Mouse (Mus musculus): Measurements from ENCODE around the gene Dnajb8. TPM values are rescaled to one million over a fixed set of nuclear protein-coding genes. Genes with fewer than 3 reads are reported as not detected.

Gene Dnajb8
- polyA plus RNA-seq, 1 experiment from 2014 or later: not detected

DNA sequence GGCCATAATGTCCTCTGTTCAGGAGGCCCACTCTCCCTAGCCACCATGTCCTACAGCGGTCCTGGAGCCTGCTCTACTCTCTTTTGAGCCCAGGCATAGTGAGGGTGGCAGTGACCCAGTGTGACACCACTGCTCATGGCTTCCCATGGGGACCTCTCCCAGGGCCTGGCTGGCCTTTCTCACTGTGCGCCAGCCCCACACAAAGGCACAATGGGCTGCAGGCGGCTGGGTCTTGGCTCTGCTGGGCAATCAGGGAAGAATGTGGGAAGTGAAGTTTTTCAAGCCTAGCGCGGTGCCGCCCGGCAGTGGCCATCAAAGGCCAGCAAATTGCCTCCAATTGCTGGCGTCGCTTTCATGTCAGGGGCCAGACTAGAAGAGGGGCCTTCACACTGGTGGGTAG, 40.1 kb downstream of the Dnajb8 start:
- no peak overlapping the region for H3K4me2 ChIP-seq
- WGBS: 18% methylated on average over 9 of the region's 9 CpGs
- no peaks in the 10 kb centered on the region for H3K27me3 ChIP-seq
- peaks cover 4% of the 10 kb centered on the region; the same call in 1 of the 2 replicates for H3K36me3 ChIP-seq
- no peak for ATAC-seq (ENCODE audit: insufficient number of reproducible peaks, insufficient read depth, low FRiP score, low TSS enrichment, low read depth)
- peaks cover 11% of the 10 kb centered on the region for H3K4me1 ChIP-seq (replicated peaks)
- no peak overlapping the region for H3K27ac ChIP-seq
- no peaks in the 10 kb centered on the region for H3K9me3 ChIP-seq
- H3K4me3 ChIP-seq (replicated peaks): no peak overlapping the region
- no peak overlapping the region for H3K9ac ChIP-seq (replicated peaks)

- WGBS: 89% methylated on average over 1 of the region's 1 CpGs
These were observed 43.3 kb downstream of the Dnajb8 start for GRCm38 (mm10) chr6:88265355-88265754.

DNA sequence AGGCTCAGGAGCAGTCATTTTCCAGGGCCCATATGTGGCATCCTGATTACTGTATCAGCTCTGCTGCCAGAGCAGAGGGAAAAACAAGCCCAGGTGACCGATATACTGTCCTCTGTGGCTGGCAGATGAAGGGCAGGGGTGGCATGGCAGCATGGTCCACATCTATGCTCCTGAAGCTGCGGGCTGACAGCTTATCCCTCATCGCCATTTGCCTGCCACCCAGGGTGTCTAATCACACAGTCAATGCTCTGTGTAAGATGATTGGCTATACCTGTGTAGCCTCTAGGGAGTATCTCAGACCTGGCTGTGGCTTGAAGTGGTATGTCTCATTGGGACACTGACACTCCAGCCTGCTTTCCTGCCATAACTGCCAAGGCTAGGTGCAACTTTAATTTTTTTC, 44.0 kb downstream of the Dnajb8 start:
- no peaks in the 10 kb centered on the region for H3K27me3 ChIP-seq
- WGBS: 80% methylated on average over 3 of the region's 3 CpGs
- no peak for ATAC-seq (ENCODE audit: insufficient number of reproducible peaks, insufficient read depth, low FRiP score, low TSS enrichment, low read depth)

More at GRCm38 (mm10) chr6:88265355-88265754, 43.3 kb downstream of the Dnajb8 start:
- no peak overlapping the region for H3K27ac ChIP-seq
- no peaks in the 10 kb centered on the region for H3K27me3 ChIP-seq
- H3K4me2 ChIP-seq: no peak overlapping the region
- no peaks in the 10 kb centered on the region for H3K9me3 ChIP-seq
- H3K9ac ChIP-seq (replicated peaks): no peak overlapping the region
- peaks cover 11% of the 10 kb centered on the region for H3K4me1 ChIP-seq (replicated peaks)
- no peak for ATAC-seq (ENCODE audit: insufficient number of reproducible peaks, insufficient read depth, low FRiP score, low TSS enrichment, low read depth)
- 0 out of 2 replicates have a peak, but pooled peaks cover 3% of the 10 kb centered on the region for H3K36me3 ChIP-seq
- H3K4me3 ChIP-seq (replicated peaks): no peak overlapping the region

DNA sequence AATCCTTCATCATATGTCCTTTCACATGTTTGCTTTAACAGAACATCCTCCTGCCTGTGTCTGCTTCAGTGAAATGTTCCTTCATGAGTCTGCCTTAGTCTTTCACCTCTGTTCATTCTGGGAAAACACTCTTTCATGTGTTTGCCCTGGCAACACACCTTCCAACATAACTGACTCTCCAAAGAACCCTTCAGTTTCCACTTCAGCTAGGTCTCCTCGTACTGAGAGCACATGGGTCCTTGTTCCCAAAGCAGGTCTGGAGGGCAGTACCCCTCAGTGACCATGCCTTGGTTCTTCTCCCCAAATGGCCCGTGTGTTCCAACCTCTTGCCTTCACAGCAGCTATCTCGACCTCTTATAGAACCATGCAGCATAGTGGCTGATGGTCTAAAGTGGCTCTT, 45.0 kb downstream of the Dnajb8 start:
- WGBS: 80% methylated on average over 3 of the region's 3 CpGs
- no peak overlapping the region for H3K9ac ChIP-seq (replicated peaks)
- no peak for ATAC-seq (ENCODE audit: insufficient number of reproducible peaks, insufficient read depth, low FRiP score, low TSS enrichment, low read depth)

More for the DNA sequence above, 44.0 kb downstream of the Dnajb8 start:
- no peaks in the 10 kb centered on the region for H3K9me3 ChIP-seq
- no peak overlapping the region for H3K4me3 ChIP-seq (replicated peaks)
- no peak overlapping the region for H3K4me2 ChIP-seq
- 0 out of 2 replicates have a peak, but pooled peaks cover 3% of the 10 kb centered on the region for H3K36me3 ChIP-seq
- no peak overlapping the region for H3K9ac ChIP-seq (replicated peaks)
- no peak overlapping the region for H3K27ac ChIP-seq
- H3K4me1 ChIP-seq (replicated peaks): peaks cover 11% of the 10 kb centered on the region

DNA sequence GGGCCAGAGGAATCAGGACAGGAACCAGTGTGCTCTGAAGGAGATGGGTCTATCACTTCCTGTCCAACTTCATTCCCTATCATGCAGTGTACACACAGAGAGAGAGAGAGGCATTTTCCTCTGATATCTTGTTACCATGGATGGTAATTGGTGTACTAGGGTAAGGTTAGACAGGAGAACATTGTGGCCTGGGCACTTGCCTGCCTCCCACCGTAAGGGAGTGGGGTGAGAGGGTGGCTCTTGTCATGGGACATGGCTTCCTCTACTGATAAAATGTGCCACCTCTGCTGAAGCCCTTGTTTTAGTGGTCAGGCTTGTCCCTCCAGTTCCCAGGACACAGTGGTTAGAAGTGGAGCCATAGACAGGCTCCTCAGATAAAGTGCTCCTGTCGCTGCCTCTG, 45.9 kb downstream of the Dnajb8 start:
- no peaks in the 10 kb centered on the region for H3K9me3 ChIP-seq
- peaks cover 13% of the 10 kb centered on the region for H3K4me1 ChIP-seq (replicated peaks)
- H3K4me2 ChIP-seq: no peak overlapping the region
- no peak for ATAC-seq (ENCODE audit: insufficient number of reproducible peaks, insufficient read depth, low FRiP score, low TSS enrichment, low read depth)
- 0 out of 2 replicates have a peak, but pooled peaks cover 3% of the 10 kb centered on the region for H3K36me3 ChIP-seq
- no peak overlapping the region for H3K9ac ChIP-seq (replicated peaks)
- no peaks in the 10 kb centered on the region for H3K27me3 ChIP-seq
- no peak overlapping the region for H3K27ac ChIP-seq
- 96% methylated on average over 2 of the region's 2 CpGs for WGBS
- H3K4me3 ChIP-seq (replicated peaks): no peak overlapping the region

More for the DNA sequence above, 45.0 kb downstream of the Dnajb8 start:
- Histone ChIP-seq H3K9me3 (no peaks in the 10 kb centered on the region), H3K4me1 (replicated peaks) (peaks cover 15% of the 10 kb centered on the region), H3K27ac (no peak overlapping the region), H3K27me3 (no peaks in the 10 kb centered on the region), H3K4me3 (replicated peaks) (no peak overlapping the region), H3K36me3 (0 out of 2 replicates have a peak, but pooled peaks cover 3% of the 10 kb centered on the region), H3K4me2 (no peak overlapping the region)

- H3K4me1 ChIP-seq (replicated peaks): peaks cover 12% of the 10 kb centered on the region
- 89% methylated on average over 6 of the region's 6 CpGs for WGBS
- ATAC-seq (ENCODE audit: insufficient number of reproducible peaks, insufficient read depth, low FRiP score, low TSS enrichment, low read depth): no peak
These were observed 52.6 kb downstream of the Dnajb8 start for GRCm38 (mm10) chr6:88274623-88275022.

DNA sequence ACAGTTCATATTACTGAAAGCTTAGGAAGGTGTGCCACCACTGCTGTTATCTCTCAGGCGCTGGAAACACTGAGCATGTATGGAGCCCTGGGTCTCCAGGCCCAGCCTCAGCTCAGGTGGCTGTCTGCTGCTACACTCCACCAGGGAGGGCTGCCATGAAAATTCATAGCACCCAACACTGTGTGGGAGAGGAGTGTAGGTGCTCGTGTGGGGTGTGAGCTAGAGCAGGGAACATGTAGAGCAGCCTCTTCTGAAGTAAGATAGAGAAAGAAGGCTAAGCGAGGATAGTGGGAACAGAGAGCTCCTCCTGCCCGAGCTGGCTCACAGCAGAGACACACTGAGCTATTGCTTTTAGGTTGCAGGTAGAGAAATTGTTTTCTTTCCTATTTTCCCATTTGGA, 54.2 kb downstream of the Dnajb8 start:
- no peak overlapping the region for H3K4me2 ChIP-seq
- H3K36me3 ChIP-seq: 0 out of 2 replicates have a peak, but pooled peaks cover 5% of the 10 kb centered on the region
- no peaks in the 10 kb centered on the region for H3K27me3 ChIP-seq
- 82% methylated on average over 4 of the region's 4 CpGs for WGBS
- no peak overlapping the region for H3K4me3 ChIP-seq (replicated peaks)
- no peak overlapping the region for H3K9ac ChIP-seq (replicated peaks)
- peaks cover 12% of the 10 kb centered on the region for H3K4me1 ChIP-seq (replicated peaks)
- ATAC-seq (ENCODE audit: insufficient number of reproducible peaks, insufficient read depth, low FRiP score, low TSS enrichment, low read depth): no peak
- H3K9me3 ChIP-seq: no peaks in the 10 kb centered on the region
- H3K27ac ChIP-seq: no peak overlapping the region

More at GRCm38 (mm10) chr6:88274623-88275022, 52.6 kb downstream of the Dnajb8 start:
- no peak overlapping the region for H3K9ac ChIP-seq (replicated peaks)
- H3K27ac ChIP-seq: no peak overlapping the region
- H3K9me3 ChIP-seq: no peaks in the 10 kb centered on the region
- H3K36me3 ChIP-seq: 0 out of 2 replicates have a peak, but pooled peaks cover 8% of the 10 kb centered on the region
- no peaks in the 10 kb centered on the region for H3K27me3 ChIP-seq
- no peak overlapping the region for H3K4me2 ChIP-seq
- no peak overlapping the region for H3K4me3 ChIP-seq (replicated peaks)

GRCm38 (mm10) chr6:88277242-88277641, 55.2 kb downstream of the Dnajb8 start:
- no peak overlapping the region for H3K4me2 ChIP-seq
- 88% methylated on average over 4 of the region's 4 CpGs for WGBS

DNA sequence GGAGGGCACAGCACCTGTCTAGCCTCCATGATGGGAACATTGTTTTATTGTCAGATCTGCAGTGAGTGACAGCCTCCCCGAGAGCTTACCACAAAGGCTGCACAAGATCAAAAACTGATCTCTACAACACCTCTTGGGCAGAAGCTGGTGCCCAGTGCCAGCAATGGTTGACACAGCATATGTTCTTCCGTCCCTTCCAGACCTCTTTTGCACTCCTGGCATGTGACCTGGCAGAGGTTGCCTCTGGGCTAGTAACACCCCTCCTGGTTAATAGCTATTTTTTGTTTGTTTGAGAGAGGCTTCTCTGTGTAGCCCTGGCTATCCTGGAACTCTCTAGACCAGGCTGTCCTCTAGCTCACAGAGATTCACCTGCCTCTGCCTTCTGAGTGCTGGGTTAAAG, 56.1 kb downstream of the Dnajb8 start:
- Histone ChIP-seq H3K9ac (replicated peaks) (no peak overlapping the region), H3K9me3 (no peaks in the 10 kb centered on the region), H3K36me3 (0 out of 2 replicates have a peak, but pooled peaks cover 5% of the 10 kb centered on the region), H3K27me3 (no peaks in the 10 kb centered on the region), H3K4me3 (replicated peaks) (no peak overlapping the region), H3K27ac (no peak overlapping the region), H3K4me2 (no peak overlapping the region), H3K4me1 (replicated peaks) (no peaks in the 10 kb centered on the region)
- no peak for ATAC-seq (ENCODE audit: insufficient number of reproducible peaks, insufficient read depth, low FRiP score, low TSS enrichment, low read depth)
- WGBS: 87% methylated on average over 2 of the region's 2 CpGs

More at GRCm38 (mm10) chr6:88277242-88277641, 55.2 kb downstream of the Dnajb8 start:
- no peak for ATAC-seq (ENCODE audit: insufficient number of reproducible peaks, insufficient read depth, low FRiP score, low TSS enrichment, low read depth)
- peaks cover 4% of the 10 kb centered on the region for H3K4me1 ChIP-seq (replicated peaks)
- no peaks in the 10 kb centered on the region for H3K9me3 ChIP-seq
- H3K36me3 ChIP-seq: 0 out of 2 replicates have a peak, but pooled peaks cover 5% of the 10 kb centered on the region
- H3K4me3 ChIP-seq (replicated peaks): no peak overlapping the region
- H3K27me3 ChIP-seq: no peaks in the 10 kb centered on the region
- H3K9ac ChIP-seq (replicated peaks): no peak overlapping the region
- no peak overlapping the region for H3K27ac ChIP-seq

DNA sequence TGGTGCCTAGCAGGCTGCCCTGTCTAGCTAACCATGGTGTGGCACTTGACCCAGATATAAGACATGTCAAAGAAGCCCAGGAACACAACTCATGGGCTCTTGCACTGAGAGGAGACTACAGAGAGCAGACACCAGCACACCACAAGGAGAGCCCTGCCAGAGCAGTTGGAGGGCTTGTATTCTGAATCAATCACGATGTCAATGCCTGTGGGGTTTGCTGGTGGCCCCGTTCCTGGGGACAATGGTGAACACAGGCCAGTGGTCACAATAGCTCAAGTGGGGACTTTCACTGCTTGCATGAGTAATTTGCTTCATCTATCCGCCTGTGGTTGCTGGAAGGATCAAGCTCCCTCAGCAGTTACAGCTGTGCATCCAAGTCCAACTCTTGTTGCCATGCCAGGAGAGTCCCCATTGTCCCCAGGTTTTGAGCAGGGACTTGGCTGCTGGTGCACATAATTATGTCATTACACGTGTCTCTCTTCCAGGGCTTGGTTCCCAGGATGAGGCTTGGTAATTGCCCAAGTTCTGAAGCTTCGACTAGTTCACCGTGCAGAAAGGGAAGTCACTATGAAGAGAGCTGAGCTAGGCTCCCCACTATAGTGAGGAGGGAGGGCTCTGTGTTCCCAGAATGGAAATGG, 68.2 kb downstream of the Dnajb8 start:
- 83% methylated on average over 6 of the region's 6 CpGs for WGBS
- no peak for ATAC-seq (ENCODE audit: insufficient number of reproducible peaks, insufficient read depth, low FRiP score, low TSS enrichment, low read depth)

DNA sequence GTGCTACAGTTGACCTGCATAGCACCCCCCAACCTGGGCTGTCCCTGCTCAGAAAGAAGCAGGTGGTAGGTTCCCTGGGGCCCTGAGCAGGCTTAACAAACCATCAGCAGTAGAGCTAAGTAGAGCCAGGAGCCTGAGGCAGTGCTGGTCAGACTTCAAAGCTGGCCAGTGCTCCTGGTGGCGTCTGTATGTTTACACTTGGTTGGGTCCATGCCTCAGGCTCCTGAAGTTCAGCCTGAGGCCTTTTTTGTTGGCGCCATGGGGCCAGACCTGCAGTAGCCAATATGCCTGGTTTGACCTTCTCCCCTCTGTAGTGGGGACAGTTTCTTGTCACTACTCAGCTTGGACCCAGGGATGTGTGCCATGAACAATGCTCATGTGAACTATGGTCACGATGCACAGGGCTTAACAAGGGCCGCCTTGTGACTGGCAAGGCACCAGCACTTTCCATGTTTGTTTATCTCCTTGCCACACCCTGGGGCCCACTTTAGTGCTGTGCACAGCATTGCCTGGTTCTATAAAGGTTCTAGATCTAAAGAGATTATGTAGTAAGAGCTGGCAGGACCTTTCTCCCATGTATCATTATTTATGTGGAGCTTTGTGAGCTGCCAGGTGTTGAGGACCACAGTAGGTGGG, 70.3 kb downstream of the Dnajb8 start:
- no peak overlapping the region for H3K4me3 ChIP-seq (replicated peaks)
- H3K9ac ChIP-seq (replicated peaks): no peak overlapping the region
- no peaks in the 10 kb centered on the region for H3K9me3 ChIP-seq
- 47% methylated on average over 4 of the region's 4 CpGs for WGBS
- H3K27me3 ChIP-seq: no peaks in the 10 kb centered on the region
- H3K36me3 ChIP-seq: peaks cover 9% of the 10 kb centered on the region
- H3K4me2 ChIP-seq: no peak overlapping the region
- no peak for ATAC-seq (ENCODE audit: insufficient number of reproducible peaks, insufficient read depth, low FRiP score, low TSS enrichment, low read depth)
- no peaks in the 10 kb centered on the region for H3K4me1 ChIP-seq (replicated peaks)
- no peak overlapping the region for H3K27ac ChIP-seq

More for the DNA sequence above, 68.2 kb downstream of the Dnajb8 start:
- no peak overlapping the region for H3K4me3 ChIP-seq (replicated peaks)
- no peaks in the 10 kb centered on the region for H3K9me3 ChIP-seq
- peaks cover 6% of the 10 kb centered on the region; the same call in 1 of the 2 replicates for H3K36me3 ChIP-seq
- no peak overlapping the region for H3K4me2 ChIP-seq
- H3K9ac ChIP-seq (replicated peaks): no peak overlapping the region
- H3K27me3 ChIP-seq: no peaks in the 10 kb centered on the region
- H3K4me1 ChIP-seq (replicated peaks): no peaks in the 10 kb centered on the region
- no peak overlapping the region for H3K27ac ChIP-seq
